Mouse (Mus musculus): ENCODE data around the gene Rasgef1b. TPM values are rescaled to one million over a fixed set of nuclear protein-coding genes. Genes with fewer than 3 reads are reported as not detected.

The Rasgef1b gene
- polyA plus RNA-seq, 1 experiment from 2014 or later: 15.6 TPM

DNA sequence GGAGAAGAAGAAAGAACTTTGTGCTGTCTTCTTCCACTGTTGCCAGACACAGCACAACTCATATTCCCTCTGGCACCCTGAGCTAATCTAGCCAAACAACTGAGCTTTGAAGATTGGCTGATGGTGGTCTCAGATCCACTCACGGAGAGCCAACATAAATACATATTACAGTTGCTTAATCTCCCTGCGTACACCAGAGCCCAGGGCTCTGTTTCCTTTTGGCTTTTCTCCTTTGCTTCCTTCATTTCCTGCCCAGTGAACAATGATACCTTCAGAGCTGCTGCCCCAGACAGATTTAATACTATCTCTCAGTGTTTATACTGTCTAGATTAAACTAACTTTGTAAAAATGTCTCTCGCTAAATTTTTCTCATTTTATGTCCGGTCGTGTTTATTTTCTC, 300.2 kb downstream of the Rasgef1b start:
- H3K27ac ChIP-seq (ENCODE audit: low read length): no peak overlapping the region
- 27% methylated on average over 5 of the region's 5 CpGs for WGBS
- no peak for ATAC-seq (ENCODE audit: insufficient read depth, low FRiP score)

DNA sequence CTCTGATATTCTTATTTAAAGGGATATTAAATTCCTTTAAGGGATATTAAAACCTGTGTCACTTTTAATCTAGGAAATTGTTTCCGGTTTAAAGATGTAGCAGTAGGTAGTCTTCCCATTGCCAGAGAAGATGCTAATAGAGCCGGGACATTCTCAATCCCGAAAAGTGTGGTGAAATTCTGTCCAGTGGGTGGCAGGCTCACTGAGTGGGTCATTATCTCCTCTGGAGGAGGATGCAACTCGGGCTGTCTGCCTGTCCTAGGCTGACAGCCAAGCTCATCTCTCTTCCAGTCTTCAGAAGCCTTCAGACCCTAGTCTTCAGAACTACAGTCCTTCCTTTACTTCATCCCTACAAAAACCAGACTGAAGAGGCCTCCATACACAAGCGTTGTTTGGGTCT, 305.6 kb downstream of the Rasgef1b start:
- Histone ChIP-seq H3K27ac (ENCODE audit: low read length) (no peak overlapping the region), H3K27me3 (ENCODE audit: control insufficient read depth, insufficient read depth, low read length) (no peaks in the 10 kb centered on the region), H3K9ac (ENCODE audit: low read length) (no peak overlapping the region), H3K4me3 (replicated peaks; ENCODE audit: low read length) (no peak overlapping the region), H3K4me1 (ENCODE audit: control insufficient read depth, insufficient read depth, low read length) (0 out of 2 replicates have a peak, but pooled peaks cover under 1% of the 10 kb centered on the region), H3K4me2 (ENCODE audit: low read depth, low read length) (no peak overlapping the region), H3K36me3 (ENCODE audit: control insufficient read depth, insufficient read depth, low read length) (no peaks in the 10 kb centered on the region), H3K9me3 (replicated peaks; ENCODE audit: control insufficient read depth, low read length) (no peaks in the 10 kb centered on the region)
- ATAC-seq (ENCODE audit: insufficient read depth, low FRiP score): no peak
- 81% methylated on average over 5 of the region's 5 CpGs for WGBS

More for the DNA sequence above, 300.2 kb downstream of the Rasgef1b start:
- Histone ChIP-seq H3K9ac (ENCODE audit: low read length) (no peak overlapping the region), H3K4me3 (replicated peaks; ENCODE audit: low read length) (no peak overlapping the region), H3K36me3 (ENCODE audit: control insufficient read depth, insufficient read depth, low read length) (no peaks in the 10 kb centered on the region), H3K4me2 (ENCODE audit: low read depth, low read length) (no peak overlapping the region), H3K4me1 (ENCODE audit: control insufficient read depth, insufficient read depth, low read length) (0 out of 2 replicates have a peak, but pooled peaks cover 5% of the 10 kb centered on the region), H3K9me3 (replicated peaks; ENCODE audit: control insufficient read depth, low read length) (no peaks in the 10 kb centered on the region), H3K27me3 (ENCODE audit: control insufficient read depth, insufficient read depth, low read length) (no peaks in the 10 kb centered on the region)

DNA sequence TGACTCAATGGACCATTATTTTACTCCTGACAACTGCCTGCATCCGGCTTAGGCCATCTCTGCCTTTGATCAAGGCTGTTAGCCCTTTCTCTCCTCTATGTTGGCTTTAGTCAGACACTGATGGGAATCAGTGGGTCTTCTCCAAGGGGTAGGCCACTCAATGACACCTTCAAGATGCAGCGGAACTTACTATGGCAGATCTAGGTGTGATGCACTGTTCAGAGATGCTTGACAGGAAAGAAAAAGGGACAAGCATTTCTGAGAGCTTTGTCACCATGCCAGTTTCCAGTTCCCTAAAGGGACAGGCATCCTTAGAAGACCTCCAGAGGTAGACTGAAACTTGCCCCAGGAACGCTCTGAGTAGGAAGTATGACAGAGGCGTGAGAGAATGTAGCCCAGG, 306.0 kb downstream of the Rasgef1b start:
- 91% methylated on average over 4 of the region's 4 CpGs for WGBS
- no peaks in the 10 kb centered on the region for H3K9me3 ChIP-seq (replicated peaks; ENCODE audit: control insufficient read depth, low read length)
- H3K9ac ChIP-seq (ENCODE audit: low read length): no peak overlapping the region
- no peaks in the 10 kb centered on the region for H3K4me1 ChIP-seq (ENCODE audit: control insufficient read depth, insufficient read depth, low read length)
- no peak overlapping the region for H3K4me3 ChIP-seq (replicated peaks; ENCODE audit: low read length)
- H3K36me3 ChIP-seq (ENCODE audit: control insufficient read depth, insufficient read depth, low read length): no peaks in the 10 kb centered on the region
- ATAC-seq (ENCODE audit: insufficient read depth, low FRiP score): no peak
- no peak overlapping the region for H3K27ac ChIP-seq (ENCODE audit: low read length)
- H3K27me3 ChIP-seq (ENCODE audit: control insufficient read depth, insufficient read depth, low read length): no peaks in the 10 kb centered on the region
- no peak overlapping the region for H3K4me2 ChIP-seq (ENCODE audit: low read depth, low read length)

DNA sequence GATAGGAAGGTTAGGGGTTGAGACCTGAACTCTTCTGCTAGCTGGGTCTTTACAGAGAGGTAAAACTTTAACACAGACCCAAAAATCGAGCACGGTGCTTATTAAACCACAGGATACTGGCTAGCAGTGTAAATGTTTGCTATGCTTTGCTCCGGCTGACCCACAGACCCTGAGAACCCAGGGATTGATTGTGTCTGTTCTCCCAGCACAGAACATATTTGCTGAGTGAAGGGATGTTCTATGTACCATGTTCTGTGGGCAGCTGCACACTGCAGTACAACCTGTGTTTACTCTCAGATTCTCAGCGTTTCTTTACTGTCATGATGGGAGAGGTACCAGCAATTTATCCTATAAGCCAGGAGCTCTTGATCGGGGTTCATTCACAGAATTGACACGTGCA, 306.8 kb downstream of the Rasgef1b start:
- no peaks in the 10 kb centered on the region for H3K36me3 ChIP-seq (ENCODE audit: control insufficient read depth, insufficient read depth, low read length)
- no peaks in the 10 kb centered on the region for H3K9me3 ChIP-seq (replicated peaks; ENCODE audit: control insufficient read depth, low read length)
- no peaks in the 10 kb centered on the region for H3K4me1 ChIP-seq (ENCODE audit: control insufficient read depth, insufficient read depth, low read length)
- no peaks in the 10 kb centered on the region for H3K27me3 ChIP-seq (ENCODE audit: control insufficient read depth, insufficient read depth, low read length)
- WGBS: 52% methylated on average over 6 of the region's 6 CpGs
- no peak overlapping the region for H3K4me2 ChIP-seq (ENCODE audit: low read depth, low read length)
- no peak overlapping the region for H3K9ac ChIP-seq (ENCODE audit: low read length)
- H3K4me3 ChIP-seq (replicated peaks; ENCODE audit: low read length): no peak overlapping the region
- no peak for ATAC-seq (ENCODE audit: insufficient read depth, low FRiP score)
- H3K27ac ChIP-seq (ENCODE audit: low read length): no peak overlapping the region

DNA sequence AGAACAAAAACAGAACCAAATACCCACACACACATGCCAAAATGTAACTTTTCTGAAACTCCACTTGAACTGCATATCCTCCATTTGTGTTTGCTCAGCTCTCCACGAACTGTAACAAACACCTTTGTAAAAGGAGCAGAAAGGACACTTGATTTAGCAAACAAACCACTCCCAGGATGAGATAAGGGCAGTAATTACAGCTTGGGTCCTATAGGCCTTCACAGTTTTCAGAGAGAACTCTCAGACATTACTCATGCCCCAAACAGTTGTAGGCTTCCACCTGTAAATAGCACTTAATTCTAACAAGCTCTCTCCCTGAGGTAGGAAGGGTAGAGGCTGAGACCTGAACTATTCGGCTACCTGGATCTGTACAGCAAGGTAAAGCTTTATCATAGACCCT, 309.0 kb downstream of the Rasgef1b start:
- Histone ChIP-seq H3K4me3 (replicated peaks; ENCODE audit: low read length) (no peak overlapping the region), H3K4me1 (ENCODE audit: control insufficient read depth, insufficient read depth, low read length) (no peaks in the 10 kb centered on the region), H3K9me3 (replicated peaks; ENCODE audit: control insufficient read depth, low read length) (no peaks in the 10 kb centered on the region), H3K9ac (ENCODE audit: low read length) (no peak overlapping the region), H3K4me2 (ENCODE audit: low read depth, low read length) (no peak overlapping the region), H3K27ac (ENCODE audit: low read length) (peak overlapping the region; percentile 57), H3K36me3 (ENCODE audit: control insufficient read depth, insufficient read depth, low read length) (no peaks in the 10 kb centered on the region), H3K27me3 (ENCODE audit: control insufficient read depth, insufficient read depth, low read length) (no peaks in the 10 kb centered on the region)
- peak; percentile 56; the same call in 1 of the 2 replicates for ATAC-seq (ENCODE audit: insufficient read depth, low FRiP score)
- WGBS: 31% methylated on average over 2 of the region's 2 CpGs

DNA sequence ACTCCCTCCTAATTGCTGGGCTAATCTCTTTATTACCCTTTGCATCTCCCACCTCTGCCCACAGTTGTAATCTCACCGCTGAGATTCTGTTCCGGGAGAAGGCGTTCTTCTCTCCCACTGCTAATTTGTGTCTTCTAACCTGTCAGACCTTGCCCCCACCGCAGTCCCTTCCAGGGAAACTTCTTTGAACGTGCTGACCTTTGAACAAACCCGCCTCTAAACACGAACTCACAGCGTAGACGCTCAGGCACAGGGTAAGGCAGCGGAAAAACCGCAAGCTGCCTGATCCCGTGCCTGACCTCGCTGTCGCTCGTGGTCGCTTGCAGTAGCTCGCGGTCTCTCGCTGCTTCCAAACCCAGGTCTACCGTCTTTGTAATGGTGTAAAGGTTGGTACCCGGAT, 312.0 kb downstream of the Rasgef1b start:
- Histone ChIP-seq H3K4me1 (ENCODE audit: control insufficient read depth, insufficient read depth, low read length) (no peaks in the 10 kb centered on the region), H3K9me3 (replicated peaks; ENCODE audit: control insufficient read depth, low read length) (no peaks in the 10 kb centered on the region), H3K4me2 (ENCODE audit: low read depth, low read length) (no peak overlapping the region), H3K27me3 (ENCODE audit: control insufficient read depth, insufficient read depth, low read length) (no peaks in the 10 kb centered on the region), H3K27ac (ENCODE audit: low read length) (no peak overlapping the region), H3K4me3 (replicated peaks; ENCODE audit: low read length) (no peak overlapping the region), H3K9ac (ENCODE audit: low read length) (no peak overlapping the region), H3K36me3 (ENCODE audit: control insufficient read depth, insufficient read depth, low read length) (no peaks in the 10 kb centered on the region)
- WGBS: 81% methylated on average over 21 of the region's 21 CpGs
- ATAC-seq (ENCODE audit: insufficient read depth, low FRiP score): no peak

DNA sequence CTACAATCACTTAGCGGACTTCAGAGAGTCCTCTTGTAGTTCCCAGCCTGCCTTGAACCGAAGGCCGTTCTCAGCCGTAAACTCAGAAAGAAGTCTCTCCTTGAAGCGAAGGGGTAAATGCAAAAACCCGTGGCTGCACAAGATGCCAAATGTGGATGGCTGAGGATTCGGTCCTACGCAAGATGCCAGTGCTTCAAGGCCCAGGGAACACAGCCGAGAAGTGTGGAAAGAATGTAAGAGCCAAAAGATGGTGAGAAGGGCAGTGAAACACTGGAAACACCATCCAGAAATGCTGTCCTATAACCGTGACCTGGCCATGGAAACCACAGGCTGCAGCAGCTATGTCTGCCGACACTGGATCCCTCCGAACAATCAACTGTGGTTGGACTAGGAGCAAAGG, 313.2 kb downstream of the Rasgef1b start:
- Histone ChIP-seq H3K27me3 (ENCODE audit: control insufficient read depth, insufficient read depth, low read length) (no peaks in the 10 kb centered on the region), H3K4me2 (ENCODE audit: low read depth, low read length) (no peak overlapping the region), H3K9me3 (replicated peaks; ENCODE audit: control insufficient read depth, low read length) (no peaks in the 10 kb centered on the region), H3K4me1 (ENCODE audit: control insufficient read depth, insufficient read depth, low read length) (no peaks in the 10 kb centered on the region), H3K27ac (ENCODE audit: low read length) (no peak overlapping the region), H3K36me3 (ENCODE audit: control insufficient read depth, insufficient read depth, low read length) (no peaks in the 10 kb centered on the region), H3K4me3 (replicated peaks; ENCODE audit: low read length) (no peak overlapping the region), H3K9ac (ENCODE audit: low read length) (no peak overlapping the region)
- WGBS: 90% methylated on average over 12 of the region's 12 CpGs
- ATAC-seq (ENCODE audit: insufficient read depth, low FRiP score): no peak

DNA sequence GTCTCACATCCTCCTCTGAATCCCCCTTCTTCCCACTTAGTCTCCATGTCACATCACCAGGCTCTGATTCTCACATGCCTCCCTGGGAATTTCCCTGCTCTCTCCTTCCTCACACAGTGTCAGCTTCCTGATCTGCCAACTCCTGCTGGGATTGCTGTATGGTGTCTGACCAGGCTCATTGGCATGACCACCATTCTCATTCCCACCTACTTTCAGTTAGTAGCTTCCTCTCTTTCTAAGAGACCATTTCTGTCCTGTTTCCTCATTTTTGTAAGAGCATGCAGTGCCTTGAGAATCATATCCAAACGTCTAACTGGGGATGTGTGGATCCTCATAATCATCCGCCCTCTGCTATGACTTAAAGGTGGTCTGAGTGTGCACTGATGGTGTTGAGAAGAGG, 313.8 kb downstream of the Rasgef1b start:
- no peak overlapping the region for H3K9ac ChIP-seq (ENCODE audit: low read length)
- WGBS: 84% methylated on average over 2 of the region's 2 CpGs
- no peak overlapping the region for H3K4me3 ChIP-seq (replicated peaks; ENCODE audit: low read length)
- no peaks in the 10 kb centered on the region for H3K9me3 ChIP-seq (replicated peaks; ENCODE audit: control insufficient read depth, low read length)
- no peak overlapping the region for H3K4me2 ChIP-seq (ENCODE audit: low read depth, low read length)
- no peaks in the 10 kb centered on the region for H3K27me3 ChIP-seq (ENCODE audit: control insufficient read depth, insufficient read depth, low read length)
- no peaks in the 10 kb centered on the region for H3K4me1 ChIP-seq (ENCODE audit: control insufficient read depth, insufficient read depth, low read length)
- no peak for ATAC-seq (ENCODE audit: insufficient read depth, low FRiP score)
- H3K36me3 ChIP-seq (ENCODE audit: control insufficient read depth, insufficient read depth, low read length): no peaks in the 10 kb centered on the region
- H3K27ac ChIP-seq (ENCODE audit: low read length): no peak overlapping the region

DNA sequence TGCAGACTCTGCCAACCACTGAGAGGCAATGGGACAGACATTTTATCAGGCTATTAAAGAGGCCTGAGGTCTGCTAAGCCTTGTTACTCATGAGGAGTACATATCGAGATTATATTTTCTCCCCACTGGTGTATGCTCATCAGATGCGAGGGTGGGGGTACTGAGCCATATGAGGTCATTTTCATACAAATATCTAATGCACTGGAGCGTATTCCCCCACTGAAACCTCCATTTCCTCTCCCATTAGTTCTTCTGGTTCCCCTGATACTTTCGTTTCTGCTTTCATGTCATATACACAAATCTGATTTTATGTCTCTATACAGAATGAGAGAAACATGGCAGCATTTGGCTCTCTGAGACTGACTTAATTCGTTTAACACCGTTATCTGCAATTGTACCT, 314.6 kb downstream of the Rasgef1b start:
- 81% methylated on average over 6 of the region's 6 CpGs for WGBS
- Histone ChIP-seq H3K36me3 (ENCODE audit: control insufficient read depth, insufficient read depth, low read length) (no peaks in the 10 kb centered on the region), H3K9ac (ENCODE audit: low read length) (no peak overlapping the region), H3K4me1 (ENCODE audit: control insufficient read depth, insufficient read depth, low read length) (no peaks in the 10 kb centered on the region), H3K4me3 (replicated peaks; ENCODE audit: low read length) (no peak overlapping the region), H3K4me2 (ENCODE audit: low read depth, low read length) (no peak overlapping the region), H3K9me3 (replicated peaks; ENCODE audit: control insufficient read depth, low read length) (no peaks in the 10 kb centered on the region), H3K27me3 (ENCODE audit: control insufficient read depth, insufficient read depth, low read length) (no peaks in the 10 kb centered on the region), H3K27ac (ENCODE audit: low read length) (no peak overlapping the region)
- no peak for ATAC-seq (ENCODE audit: insufficient read depth, low FRiP score)

DNA sequence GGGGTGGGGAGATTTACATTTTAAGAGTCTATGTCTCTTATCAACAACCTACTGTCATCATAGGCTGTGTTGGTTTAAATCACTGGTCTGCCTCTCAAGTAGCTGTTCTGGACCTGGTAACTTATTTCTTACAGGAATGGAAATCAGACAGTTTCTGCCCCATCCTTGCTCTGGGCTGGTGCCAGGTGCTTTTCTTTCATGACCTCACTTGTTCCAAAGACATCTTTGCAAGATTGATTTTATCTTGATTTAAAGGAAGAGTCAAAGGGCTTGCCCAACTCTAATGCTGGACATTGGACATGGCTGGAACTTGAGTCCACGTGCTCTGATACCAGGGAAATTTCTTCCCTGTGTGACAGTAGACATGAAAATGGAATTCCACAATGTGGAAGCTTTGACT, 315.0 kb downstream of the Rasgef1b start:
- H3K4me2 ChIP-seq (ENCODE audit: low read depth, low read length): no peak overlapping the region
- no peaks in the 10 kb centered on the region for H3K9me3 ChIP-seq (replicated peaks; ENCODE audit: control insufficient read depth, low read length)
- ATAC-seq (ENCODE audit: insufficient read depth, low FRiP score): no peak
- no peaks in the 10 kb centered on the region for H3K36me3 ChIP-seq (ENCODE audit: control insufficient read depth, insufficient read depth, low read length)
- 83% methylated on average over 1 of the region's 1 CpGs for WGBS
- H3K4me1 ChIP-seq (ENCODE audit: control insufficient read depth, insufficient read depth, low read length): no peaks in the 10 kb centered on the region
- no peaks in the 10 kb centered on the region for H3K27me3 ChIP-seq (ENCODE audit: control insufficient read depth, insufficient read depth, low read length)
- H3K9ac ChIP-seq (ENCODE audit: low read length): no peak overlapping the region
- no peak overlapping the region for H3K27ac ChIP-seq (ENCODE audit: low read length)
- no peak overlapping the region for H3K4me3 ChIP-seq (replicated peaks; ENCODE audit: low read length)
